Mouse (Mus musculus) retina, postnatal 7 days (tissue): ENCODE results near the gene Atf5.
A peak's percentile ranks its signal among the peaks of the same experiment; 100 is the strongest.

Experiments
- DNase-seq: peaks from one replicate; pipeline ENCODE4 v3.0.0-alpha.2; 2012; ENCODE audit warnings: low read depth, low spot score

Atf5 gene

GRCm38 (mm10) chr7:44821666-44822448, 5.4 kb upstream of the Atf5 start:
- no peak for DNase-seq

- DNase-seq = no peak
Observed at GRCm38 (mm10) chr7:44820525-44820924, 4.1 kb upstream of the Atf5 start.

GRCm38 (mm10) chr7:44819863-44820262, 3.4 kb upstream of the Atf5 start:
- no peak for DNase-seq

GRCm38 (mm10) chr7:44819391-44819790, 2.9 kb upstream of the Atf5 start:
- DNase-seq = no peak

GRCm38 (mm10) chr7:44818751-44819235, 2.3 kb upstream of the Atf5 start:
- no peak for DNase-seq

GRCm38 (mm10) chr7:44818164-44818563, 1.7 kb upstream of the Atf5 start:
- no peak for DNase-seq

GRCm38 (mm10) chr7:44817441-44817840, 983 bp upstream of the Atf5 start:
- no peak for DNase-seq

GRCm38 (mm10) chr7:44815721-44816469, 563 bp downstream of the Atf5 start, which contains the start of the genes Nup62 and Il4i1:
Gene Nup62 (plus strand): TSS chr7:44816088.
Gene Il4i1 (plus strand): TSS chr7:44816387.
- peak; percentile 99 for DNase-seq

GRCm38 (mm10) chr7:44814952-44815553, 1.4 kb downstream of the Atf5 start:
- no peak for DNase-seq

- no peak for DNase-seq
Observed at GRCm38 (mm10) chr7:44814423-44814822, 2.0 kb downstream of the Atf5 start.

- no peak for DNase-seq
Observed at GRCm38 (mm10) chr7:44813985-44814384, 2.5 kb downstream of the Atf5 start.

- no peak for DNase-seq
Observed at GRCm38 (mm10) chr7:44812651-44813325, 3.7 kb downstream of the Atf5 start.

GRCm38 (mm10) chr7:44810819-44811557, 5.5 kb downstream of the Atf5 start:
- no peak for DNase-seq

GRCm38 (mm10) chr7:44810365-44810764, 6.1 kb downstream of the Atf5 start:
- no peak for DNase-seq

GRCm38 (mm10) chr7:44809466-44809865, 7.0 kb downstream of the Atf5 start:
- no peak for DNase-seq

- DNase-seq = no peak
Observed at GRCm38 (mm10) chr7:44808927-44809326, 7.5 kb downstream of the Atf5 start.

- no peak for DNase-seq
Observed at GRCm38 (mm10) chr7:44792781-44793180, 23.7 kb downstream of the Atf5 start.

GRCm38 (mm10) chr7:44790066-44790465, 26.4 kb downstream of the Atf5 start:
- no peak for DNase-seq

- no peak for DNase-seq
Observed at GRCm38 (mm10) chr7:44789531-44789930, 26.9 kb downstream of the Atf5 start.

GRCm38 (mm10) chr7:44780101-44780500, 36.4 kb downstream of the Atf5 start:
- DNase-seq = no peak
